Mouse (Mus musculus) heart, adult 2 months (tissue): ENCODE data around the gene Kmt2a. TPM values are rescaled to one million over a fixed set of nuclear protein-coding genes. Genes with fewer than 3 reads are reported as not detected.
A peak's percentile ranks its signal among the peaks of the same experiment; 100 is the strongest.
"Not testable (repeated sequence)": the region's sequence is repeated elsewhere in the genome, so short reads cannot be mapped to it uniquely, and the experiment has no call there.

Experiments used
- DNase-seq, 2 experiments: peaks; one replicate each; pipeline ENCODE4 v3.0.0; 2021
- H3K27ac ChIP-seq: fragments of 200-600 bp; 2 replicates; pipeline ENCODE4 v1.8.1; 2022
- H3K27me3 ChIP-seq: fragments of 200-500 bp; 2 replicates; pipeline ENCODE4 v1.6.1; 2012; ENCODE audit warnings: mild to moderate bottlenecking, low read length, inconsistent platforms, mixed read lengths; ENCODE audit not compliant: control insufficient read depth, insufficient read depth
- H3K36me3 ChIP-seq: fragments of 200-500 bp; 2 replicates; pipeline ENCODE4 v1.6.1; 2012; ENCODE audit warnings: low read length, inconsistent platforms; ENCODE audit not compliant: control insufficient read depth, insufficient read depth
- H3K4me1 ChIP-seq: fragments of 200-500 bp; 2 replicates; pipeline ENCODE4 v1.6.1; 2011; ENCODE audit warnings: low read length; ENCODE audit not compliant: control insufficient read depth, insufficient read depth
- H3K4me3 ChIP-seq: fragments of 200-600 bp; 2 replicates; pipeline ENCODE4 v1.8.1; 2022
- H3K79me2 ChIP-seq: fragments of 200-500 bp; replicated peaks from 2 replicates; pipeline ENCODE4 v1.6.1; 2012; ENCODE audit warnings: mild to moderate bottlenecking, inconsistent platforms, low read length, moderate library complexity, mixed read lengths; ENCODE audit not compliant: control insufficient read depth, insufficient read depth
- H3K9ac ChIP-seq: fragments of 200-500 bp; 2 replicates; pipeline ENCODE4 v1.6.1; 2012; ENCODE audit warnings: low read depth, mild to moderate bottlenecking, control low read depth, inconsistent platforms, low read length, mixed read lengths
- CTCF ChIP-seq: fragments of 200-600 bp; IDR thresholded peaks from 2 replicates; pipeline ENCODE4 v1.8.1; 2022; ENCODE audit warnings: antibody characterized with exemption, mild to moderate bottlenecking, moderate library complexity
- EP300 ChIP-seq: fragments of 200-500 bp; IDR thresholded peaks from 2 replicates; pipeline ENCODE4 v1.6.1; 2011; ENCODE audit warnings: low read depth, low read length, control low read depth; ENCODE audit not compliant: insufficient read depth
- POLR2A ChIP-seq: fragments of 200-500 bp; IDR thresholded peaks from 2 replicates; pipeline ENCODE4 v1.6.1; 2011; ENCODE audit warnings: mild to moderate bottlenecking, low read depth, low read length, control low read depth; ENCODE audit not compliant: insufficient read depth
- WGBS: fragments of 180-500 bp; shearing (Covaris S2); methylation state at CpG from one replicate; pipeline ENCODE4 v1.1.7; 2018; 5-methylcytosine and 5-hydroxymethylcytosine counted together
- intact Hi-C: fragments of 180-260 bp; cut with DNase I; formaldehyde crosslinking; loops from one replicate; pipeline ENCODE4 v1.15.1; 2025
- polyA plus RNA-seq: library from polyadenylated mRNA; depleted of rRNA; stranded (reverse); fragments of >200 nt; gene quantifications from 2 replicates; pipeline ENCODE4 v1.2.3, GENCODE M21; 2012
- total RNA-seq, 2 experiments: library from RNA; stranded (reverse); gene quantifications; 2 replicates each; pipeline ENCODE4 v1.2.3; 2021

Gene Kmt2a
- total and polyA plus RNA-seq, 3 experiments = 11.8 to 25.9 (median 25.7) TPM

GRCm38 (mm10) chr9:44772750-44773651, 108.1 kb downstream of the Kmt2a start:
- H3K4me3 ChIP-seq = peak overlapping the region; percentile 83
- H3K27ac ChIP-seq = peak overlapping the region; percentile 89
- H3K79me2 ChIP-seq = no peaks in the 10 kb centered on the region; the same call in 1 of the 2 replicates
- TF ChIP-seq POLR2A (peak; percentile 72), EP300 (peak; percentile 90), CTCF (peak; percentile 95)
- peaks cover 3% of the 10 kb centered on the region for H3K36me3 ChIP-seq
- under 1% methylated on average over 41 of the region's 41 CpGs for WGBS
- intact Hi-C loops = loop anchor here (2.0 to 5.0 kb wide), 3 partner anchors 109 to 189 kb away; partner anchors contain the start of genes Atp5l and Kmt2a
- DNase-seq = peak; percentile 93 to 94
- H3K4me1 ChIP-seq = peaks cover 4% of the 10 kb centered on the region; the same call in 1 of the 2 replicates
- H3K9ac ChIP-seq = peak overlapping the region; percentile 70
- no peaks in the 10 kb centered on the region for H3K27me3 ChIP-seq

DNA sequence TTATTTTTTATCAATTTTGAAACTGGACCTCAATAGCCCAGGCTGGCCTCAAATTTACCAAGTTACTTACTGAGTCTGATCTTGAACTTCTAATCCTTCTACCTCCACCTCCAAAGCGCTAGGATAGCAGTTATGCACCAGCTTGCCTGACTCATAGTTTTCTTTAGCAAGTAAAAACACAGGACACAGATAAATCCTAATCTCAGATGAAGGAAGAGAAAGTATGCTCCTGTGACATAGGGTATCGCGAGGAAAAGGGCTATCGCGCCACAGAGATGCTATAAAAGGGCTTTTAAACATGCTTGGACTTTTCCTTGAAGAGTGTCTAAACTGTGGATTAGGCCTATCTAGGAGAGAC, 108.7 kb downstream of the Kmt2a start:
- intact Hi-C loops = loop anchor here (2.0 to 5.0 kb wide), 3 partner anchors 110 to 190 kb away; partner anchors contain the start of genes Atp5l and Kmt2a
- H3K4me3 ChIP-seq = no peak overlapping the region
- H3K27ac ChIP-seq = no peak overlapping the region

DNA sequence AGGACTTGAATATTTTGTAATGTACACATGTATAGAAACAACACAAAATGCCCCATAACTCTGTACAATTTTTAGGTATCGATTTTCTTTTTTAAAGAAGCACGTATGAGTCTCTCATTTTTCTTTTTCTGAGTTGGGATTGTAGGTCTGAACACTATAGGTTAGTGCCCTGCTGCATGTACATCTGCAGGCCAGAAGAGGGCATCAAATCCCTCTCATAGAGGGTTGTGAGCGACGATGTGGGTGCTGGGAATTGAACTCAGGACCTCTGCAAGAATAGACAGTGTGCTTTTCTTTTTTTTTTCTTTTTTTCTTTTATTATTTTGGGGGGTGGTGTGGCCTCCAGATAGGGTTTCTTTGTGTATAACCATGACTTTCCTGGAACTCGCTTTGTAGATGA, 109.7 kb downstream of the Kmt2a start:
- H3K27ac ChIP-seq = no peak overlapping the region
- DNase-seq = no peak
- H3K27me3 ChIP-seq = no peaks in the 10 kb centered on the region
- intact Hi-C loops = loop anchor here (5.0 kb wide), 2 partner anchors 111 to 191 kb away; partner anchors contain the start of gene Kmt2a
- H3K79me2 ChIP-seq = peaks cover 2% of the 10 kb centered on the region
- H3K4me1 ChIP-seq = peaks cover 4% of the 10 kb centered on the region; the same call in 1 of the 2 replicates
- H3K36me3 ChIP-seq = peaks cover 3% of the 10 kb centered on the region
- TF ChIP-seq EP300 (no peak), CTCF (0 out of 2 replicates have a peak, but pooled peaks have one; percentile 15)
- H3K4me3 ChIP-seq = no peak overlapping the region
- no peak overlapping the region for H3K9ac ChIP-seq
- WGBS = 90% methylated on average over 5 of the region's 5 CpGs

More for the DNA sequence above, 108.7 kb downstream of the Kmt2a start:
- TF ChIP-seq POLR2A (no peak), CTCF (no peak), EP300 (no peak)
- no peaks in the 10 kb centered on the region for H3K27me3 ChIP-seq
- 8% methylated on average over 5 of the region's 5 CpGs for WGBS
- no peak for DNase-seq
- peaks cover 3% of the 10 kb centered on the region for H3K36me3 ChIP-seq
- peaks cover 4% of the 10 kb centered on the region; the same call in 1 of the 2 replicates for H3K4me1 ChIP-seq
- no peaks in the 10 kb centered on the region; the same call in 1 of the 2 replicates for H3K79me2 ChIP-seq
- H3K9ac ChIP-seq = no peak overlapping the region

DNA sequence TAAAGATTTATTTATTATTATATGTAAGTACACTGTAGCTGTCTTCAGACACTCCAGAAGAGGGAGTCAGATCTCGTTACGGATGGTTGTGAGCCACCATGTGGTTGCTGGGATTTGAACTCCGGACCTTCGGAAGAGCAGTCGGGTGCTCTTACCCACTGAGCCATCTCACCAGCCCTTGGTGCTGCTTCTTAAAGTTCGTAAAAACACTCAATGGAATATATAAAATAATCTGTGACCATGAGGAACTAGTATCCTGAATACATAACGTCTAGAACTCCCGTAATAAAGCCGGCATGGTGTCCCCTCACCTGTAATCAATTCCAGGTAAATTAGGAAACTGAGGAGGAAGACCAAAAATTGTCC, 113.1 kb downstream of the Kmt2a start:
- intact Hi-C loops = loop anchor here (5.0 kb wide), 1 partner anchor 111 kb away; no protein-coding TSS in a partner anchor
- not testable (repeated sequence) for H3K9ac ChIP-seq, DNase-seq, H3K79me2 ChIP-seq, H3K27me3 ChIP-seq
- Histone ChIP-seq H3K4me3 (peak overlapping the region; percentile 99), H3K27ac (peak overlapping the region; percentile 98), H3K4me1 (peaks cover 11% of the 10 kb centered on the region), H3K36me3 (peaks cover 17% of the 10 kb centered on the region)
- TF ChIP-seq CTCF = peak; percentile 17; the same call in 1 of the 2 replicates
- WGBS = 31% methylated on average over 8 of the region's 9 CpGs

DNA sequence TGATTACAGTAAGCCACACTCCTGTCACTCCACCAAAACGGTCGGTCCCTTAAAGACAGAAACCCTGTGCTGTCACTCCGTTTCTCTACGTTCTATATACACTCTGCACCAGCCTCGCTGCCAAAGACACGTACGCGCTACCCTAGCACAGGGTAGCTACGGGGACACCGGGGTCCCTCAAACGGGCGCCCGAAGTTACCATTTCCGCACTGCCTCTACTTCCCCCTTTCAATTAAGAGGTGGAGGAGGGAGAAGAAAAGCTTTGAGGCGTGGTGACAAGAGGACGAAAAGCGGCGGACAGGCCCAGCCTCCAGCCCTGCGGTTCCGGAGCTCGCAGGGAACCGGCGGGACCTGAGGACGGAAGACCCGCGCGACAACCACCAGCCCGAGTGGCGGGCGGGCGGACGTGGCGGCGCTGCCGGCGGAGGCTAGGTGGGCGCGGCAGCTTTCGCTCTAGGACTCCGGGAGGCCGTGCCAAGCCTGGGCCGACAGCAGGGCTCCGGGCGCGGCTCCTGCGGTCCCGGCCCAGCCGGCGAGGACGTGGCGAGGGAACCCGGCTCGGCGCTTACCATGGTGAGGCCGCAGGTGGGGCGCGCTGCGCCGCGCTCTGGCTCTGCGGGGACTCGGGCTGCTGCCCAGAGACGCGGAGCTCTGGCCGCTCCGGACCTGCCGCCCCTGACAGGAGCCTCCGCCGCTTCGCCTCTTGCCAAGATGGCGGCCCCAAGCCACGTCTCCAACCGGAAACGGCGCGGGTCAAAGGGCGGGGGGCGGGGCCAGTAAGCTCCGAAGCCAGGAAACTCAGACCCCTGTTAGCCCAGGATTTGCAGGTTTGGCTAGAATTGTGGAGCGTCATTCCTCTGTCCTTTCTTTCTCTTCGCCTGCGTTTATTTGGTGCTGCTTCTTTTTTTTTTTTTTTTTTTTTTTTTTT, 113.7 kb downstream of the Kmt2a start, which contains the start of the genes Arcn1 and Ift46:
Gene Arcn1 (minus strand): TSS at position 745 of the 928 bp plus-strand sequence.
Gene Ift46 (plus strand): TSS at position 808 of the 928 bp plus-strand sequence.
- peak within 1 kb of the TSS; percentile 97 for H3K9ac ChIP-seq
- no peaks in the 10 kb centered on the region for H3K27me3 ChIP-seq
- intact Hi-C loops = loop anchor here (2.0 to 5.0 kb wide), 2 partner anchors 35 to 110 kb away; no protein-coding TSS in a partner anchor
- H3K4me1 ChIP-seq = peaks cover 13% of the 10 kb centered on the region
- peak within 1 kb of the TSS; percentile 98 for H3K27ac ChIP-seq
- WGBS = 1% methylated on average over 82 of the region's 82 CpGs
- TF ChIP-seq CTCF (no peak), EP300 (0 out of 2 replicates have a peak, but pooled peaks have one; percentile 43), POLR2A (peak; percentile 83)
- peak within 1 kb of the TSS; percentile 99 for H3K4me3 ChIP-seq
- peaks cover 21% of the 10 kb centered on the region for H3K36me3 ChIP-seq
- H3K79me2 ChIP-seq = peaks cover 4% of the 10 kb centered on the region
- DNase-seq = peak; percentile 89 to 91
